Mouse (Mus musculus) cerebellum, adult 2 months (tissue): ENCODE measurements around the gene Col20a1. TPM values are rescaled to one million over a fixed set of nuclear protein-coding genes. Genes with fewer than 3 reads are reported as not detected.

Source experiments
- DNase-seq, 2 experiments: peaks; one replicate each; pipeline ENCODE4 v3.0.0; 2021
- H3K27ac ChIP-seq: fragments of 200-500 bp; 2 replicates; pipeline ENCODE4 v1.5.1; 2012; ENCODE audit warnings: low read length, control low read depth, inconsistent platforms; ENCODE audit not compliant: insufficient read depth
- H3K27me3 ChIP-seq: fragments of 200-500 bp; 2 replicates; pipeline ENCODE4 v1.6.1; 2012; ENCODE audit warnings: inconsistent platforms, mild to moderate bottlenecking, low read length, moderate library complexity; ENCODE audit not compliant: control insufficient read depth, insufficient read depth
- H3K4me1 ChIP-seq: fragments of 200-500 bp; 2 replicates; pipeline ENCODE4 v1.6.1; 2011; ENCODE audit warnings: low read length; ENCODE audit not compliant: control insufficient read depth, insufficient read depth
- H3K4me3 ChIP-seq: fragments of 200-500 bp; replicated peaks from 2 replicates; pipeline ENCODE3; 2011; ENCODE audit warnings: mild to moderate bottlenecking, low read depth, low read length, control low read depth; ENCODE audit not compliant: insufficient read depth
- CTCF ChIP-seq: fragments of 200-500 bp; IDR thresholded peaks from 2 replicates; pipeline ENCODE4 v1.5.1; 2011; ENCODE audit warnings: low read depth, mild to moderate bottlenecking, control low read depth, low read length, moderate library complexity, borderline replicate concordance; ENCODE audit not compliant: insufficient read depth
- POLR2A ChIP-seq: fragments of 200-500 bp; IDR thresholded peaks from 2 replicates; pipeline ENCODE4 v1.6.1; 2011; ENCODE audit warnings: low read length, control low read depth, borderline replicate concordance; ENCODE audit not compliant: insufficient read depth
- WGBS: fragments of 180-500 bp; shearing (Covaris S2); methylation state at CpG from one replicate; pipeline ENCODE4 v1.1.7; 2018; 5-methylcytosine and 5-hydroxymethylcytosine counted together
- polyA plus RNA-seq: library from polyadenylated mRNA; depleted of rRNA; stranded (reverse); fragments of >200 nt; gene quantifications from 2 replicates; pipeline ENCODE4 v1.2.3, GENCODE M21; 2012

The Col20a1 gene
- polyA plus RNA-seq, 1 experiment = 2.6 TPM

DNA sequence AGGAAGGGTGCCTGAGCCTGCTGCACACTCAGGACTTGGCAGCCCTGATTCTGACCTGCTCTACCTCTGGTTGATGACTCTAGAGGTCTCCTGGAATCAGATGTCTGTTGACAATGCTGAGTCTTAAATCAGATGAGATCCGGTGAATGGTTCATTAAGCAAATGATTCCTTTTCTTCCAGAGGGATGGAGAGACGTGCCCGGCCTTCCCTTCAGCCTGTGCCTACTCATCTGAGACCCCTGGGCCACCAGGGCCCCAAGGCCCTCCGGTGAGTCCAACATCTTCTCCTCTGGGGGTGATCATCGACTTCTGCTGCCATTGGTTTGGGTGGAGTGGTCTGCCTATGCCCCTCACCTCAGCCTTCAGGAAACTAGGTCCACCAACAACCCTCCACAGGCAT lies 22.0 kb downstream of the Col20a1 start:
- Histone ChIP-seq H3K27me3 (no peaks in the 10 kb centered on the region), H3K4me3 (no peak overlapping the region), H3K4me1 (no peaks in the 10 kb centered on the region), H3K27ac (no peak overlapping the region)
- WGBS = 64% methylated on average over 5 of the region's 5 CpGs
- TF ChIP-seq POLR2A (no peak), CTCF (no peak)
- DNase-seq = no peak

DNA sequence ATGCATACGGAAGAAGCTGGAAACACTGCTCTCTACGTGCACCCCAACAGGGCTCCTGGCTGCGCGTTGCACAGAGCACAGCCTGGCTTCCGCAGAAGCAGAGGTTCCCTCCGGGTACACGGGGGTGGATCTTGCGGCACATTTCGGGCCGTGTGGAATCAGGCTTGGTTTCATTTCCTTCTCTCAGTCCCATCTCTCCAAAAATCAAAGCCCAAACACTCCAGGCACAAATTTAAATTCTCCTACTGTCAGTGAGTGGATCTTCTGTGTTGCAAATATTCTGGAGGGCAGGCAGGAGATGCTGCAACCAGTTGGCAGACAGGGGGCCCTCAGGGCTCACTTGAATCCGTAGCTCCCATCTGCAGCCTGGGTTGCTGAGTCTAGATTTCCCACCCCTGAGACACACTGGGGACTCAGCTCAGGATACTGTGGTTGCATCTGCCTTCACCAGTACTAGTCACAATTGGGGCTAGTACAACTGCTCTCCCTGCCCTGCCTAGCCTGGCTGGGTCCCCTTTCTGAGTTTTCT lies 45.1 kb downstream of the Col20a1 start:
- no peaks in the 10 kb centered on the region for H3K27me3 ChIP-seq
- WGBS = 87% methylated on average over 11 of the region's 11 CpGs
- H3K4me3 ChIP-seq = no peak overlapping the region
- no peak for DNase-seq
- H3K27ac ChIP-seq = no peak overlapping the region
- peaks cover 10% of the 10 kb centered on the region; the same call in 1 of the 2 replicates for H3K4me1 ChIP-seq
- TF ChIP-seq POLR2A (no peak), CTCF (no peak)

DNA sequence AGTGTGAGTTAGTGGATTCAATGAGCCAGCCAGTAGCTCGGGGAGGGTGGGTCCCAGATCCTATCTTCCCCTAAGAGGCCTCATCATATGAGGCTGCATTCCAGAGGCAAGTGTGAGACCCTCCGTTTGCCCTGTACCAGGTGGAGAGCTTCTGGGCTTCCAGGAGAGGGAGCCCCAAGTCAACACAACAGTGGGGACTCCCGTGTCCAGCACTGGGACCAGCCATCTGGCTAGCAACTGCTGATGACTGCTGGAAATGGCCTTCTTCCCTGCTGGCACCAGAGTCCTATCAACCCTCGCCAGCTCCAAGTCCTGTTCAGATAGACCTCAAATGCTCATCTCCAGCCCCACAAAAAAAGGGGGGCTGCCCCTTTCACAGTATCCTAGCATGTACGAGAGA lies 46.1 kb downstream of the Col20a1 start:
- Histone ChIP-seq H3K4me1 (peaks cover 10% of the 10 kb centered on the region; the same call in 1 of the 2 replicates), H3K4me3 (no peak overlapping the region), H3K27me3 (no peaks in the 10 kb centered on the region), H3K27ac (no peak overlapping the region)
- peak; percentile 69 to 83 for DNase-seq
- TF ChIP-seq CTCF (peak; percentile 90), POLR2A (no peak)
- WGBS = 31% methylated on average over 5 of the region's 5 CpGs

DNA sequence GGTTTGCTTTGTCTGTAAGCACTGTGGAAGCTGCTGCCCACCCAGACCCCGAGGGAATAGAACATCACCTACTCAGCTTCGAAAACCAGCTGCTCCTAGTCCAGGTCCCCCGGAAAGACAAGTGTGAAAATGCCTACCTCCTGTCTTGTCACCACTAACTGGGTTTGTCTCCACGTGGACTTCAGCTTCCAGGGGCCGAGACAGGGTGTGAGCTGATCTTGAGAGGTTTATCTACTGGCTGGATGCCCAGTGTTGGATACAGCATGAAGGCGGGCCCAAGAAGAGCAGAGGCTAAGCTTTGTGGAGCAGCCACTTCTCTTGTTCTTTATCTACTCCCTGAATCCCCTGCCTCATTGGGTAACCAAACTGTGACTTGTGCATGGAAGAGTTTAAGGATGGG lies 47.0 kb downstream of the Col20a1 start:
- TF ChIP-seq POLR2A (no peak), CTCF (no peak)
- WGBS = 58% methylated on average over 6 of the region's 6 CpGs
- no peak overlapping the region for H3K27ac ChIP-seq

DNA sequence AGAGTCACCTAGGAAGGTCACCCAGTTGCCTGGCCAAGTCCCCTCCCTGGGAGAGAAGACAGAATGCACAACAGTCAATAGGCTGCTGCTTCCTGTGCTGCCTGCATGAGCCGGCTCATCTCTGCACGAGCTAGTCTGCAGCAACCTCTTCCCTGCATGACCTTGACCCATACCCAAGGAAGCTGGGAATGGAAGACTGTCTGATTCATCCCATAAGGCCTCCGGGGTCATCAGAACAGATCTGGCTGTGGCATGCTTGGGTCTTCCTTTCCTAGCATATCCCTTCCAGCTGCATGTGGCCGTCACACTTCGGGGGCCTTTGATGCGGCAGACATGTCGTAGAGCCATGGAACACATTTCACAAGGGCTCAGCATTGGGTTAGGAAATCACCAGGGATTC lies 48.9 kb downstream of the Col20a1 start:
- H3K4me3 ChIP-seq = no peak overlapping the region
- no peak for DNase-seq
- H3K27me3 ChIP-seq = no peaks in the 10 kb centered on the region
- H3K27ac ChIP-seq = no peak overlapping the region
- peaks cover 13% of the 10 kb centered on the region for H3K4me1 ChIP-seq
- WGBS = 90% methylated on average over 7 of the region's 7 CpGs
- no peak for TF ChIP-seq POLR2A
- TF ChIP-seq CTCF = no peak

More for the DNA sequence above, 47.0 kb downstream of the Col20a1 start:
- H3K4me1 ChIP-seq = peaks cover 10% of the 10 kb centered on the region; the same call in 1 of the 2 replicates
- no peaks in the 10 kb centered on the region for H3K27me3 ChIP-seq
- H3K4me3 ChIP-seq = no peak overlapping the region
- no peak for DNase-seq

DNA sequence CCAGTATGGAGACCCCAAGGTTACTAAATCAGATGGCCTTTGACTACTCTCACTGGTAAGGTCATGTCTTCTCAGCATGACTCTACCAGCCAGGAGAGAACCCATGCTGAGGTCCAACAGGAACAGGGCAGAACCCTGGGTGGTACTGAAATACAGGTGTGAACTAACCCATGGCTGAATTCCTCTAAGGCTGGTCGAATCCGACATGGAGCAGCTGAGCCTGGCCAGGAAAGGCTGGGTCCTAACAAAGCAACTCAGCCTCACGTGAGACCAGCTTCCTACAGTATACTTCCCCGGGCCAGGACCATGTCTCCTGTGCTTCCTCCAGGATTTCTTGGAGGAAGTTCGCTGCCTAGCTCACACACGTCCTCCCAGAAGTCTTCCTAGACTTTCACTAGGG lies 50.2 kb downstream of the Col20a1 start:
- DNase-seq = no peak
- Histone ChIP-seq H3K4me3 (no peak overlapping the region), H3K27ac (no peak overlapping the region), H3K4me1 (peaks cover 13% of the 10 kb centered on the region), H3K27me3 (no peaks in the 10 kb centered on the region)
- 92% methylated on average over 6 of the region's 6 CpGs for WGBS
- no peak for TF ChIP-seq POLR2A
- TF ChIP-seq CTCF = no peak

DNA sequence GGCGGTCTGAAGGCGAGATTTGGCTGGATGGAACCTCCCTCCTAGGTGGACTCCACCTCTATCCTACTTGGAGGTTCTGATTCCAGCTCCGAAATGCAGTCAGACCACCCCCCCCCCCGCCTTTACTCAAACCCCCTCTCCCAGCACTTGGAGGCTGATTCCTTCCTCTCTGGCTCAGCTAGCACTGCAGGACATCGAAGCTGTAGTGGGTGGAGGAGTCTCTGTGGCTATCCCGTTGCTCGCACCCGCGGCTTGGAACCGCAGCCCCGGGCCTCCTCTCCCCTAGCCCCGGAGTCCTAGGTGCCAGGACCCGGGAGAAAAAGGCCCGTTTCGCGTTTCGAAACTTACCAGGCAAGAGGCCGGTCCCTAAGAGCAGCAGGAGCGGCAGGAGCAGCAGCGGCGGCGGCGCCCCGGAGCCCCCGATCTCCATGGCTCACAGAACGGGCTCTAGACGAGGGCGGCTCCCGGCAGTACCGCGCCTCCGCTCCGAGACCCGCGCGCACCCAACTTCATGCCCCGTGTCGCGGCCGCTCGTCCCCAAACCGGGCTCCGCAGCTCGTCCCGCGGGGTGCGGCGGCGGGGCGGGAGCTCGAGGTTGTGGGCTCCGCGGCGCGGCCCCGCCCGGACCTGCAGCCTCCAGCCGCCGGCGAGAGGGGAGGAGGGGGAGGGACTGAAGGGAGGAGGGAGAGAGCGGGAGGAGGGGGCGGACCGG lies 52.5 kb downstream of the Col20a1 start:
- Histone ChIP-seq H3K27me3 (no peaks in the 10 kb centered on the region), H3K4me1 (peaks cover 3% of the 10 kb centered on the region; the same call in 1 of the 2 replicates), H3K4me3 (peak overlapping the region; percentile 51), H3K27ac (no peak overlapping the region)
- no peak for TF ChIP-seq POLR2A
- no peak for TF ChIP-seq CTCF
- 3% methylated on average over 62 of the region's 63 CpGs for WGBS
- DNase-seq = peak; percentile 14 to 32

DNA sequence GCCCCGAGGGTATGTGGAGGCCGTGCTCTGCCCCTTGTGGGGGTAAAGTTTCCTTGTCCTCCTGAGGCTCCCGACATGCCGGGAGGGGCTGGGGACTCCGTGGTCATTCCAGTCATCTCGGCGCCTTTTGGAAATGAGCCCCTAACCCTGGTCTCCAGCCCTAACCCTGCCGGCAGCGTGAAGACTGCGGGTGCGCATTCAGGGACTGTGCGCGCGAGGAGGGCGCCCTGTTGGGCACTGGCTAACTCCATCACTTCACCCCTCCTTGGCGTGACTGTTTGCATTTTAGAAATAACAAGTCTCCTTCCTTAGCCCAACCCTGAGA lies 53.0 kb downstream of the Col20a1 start:
- H3K4me3 ChIP-seq = peak overlapping the region; percentile 51
- no peak overlapping the region for H3K27ac ChIP-seq
- WGBS = 2% methylated on average over 16 of the region's 16 CpGs
- peaks cover 3% of the 10 kb centered on the region; the same call in 1 of the 2 replicates for H3K4me1 ChIP-seq
- no peaks in the 10 kb centered on the region for H3K27me3 ChIP-seq
- no peak for TF ChIP-seq CTCF
- TF ChIP-seq POLR2A = no peak
- peak in 1 of 2 experiments; percentile 23 for DNase-seq
